Mouse (Mus musculus) forebrain, embryonic 12.5 days (tissue): Measurements from ENCODE around the gene Wnt10b. TPM values are rescaled to one million over a fixed set of nuclear protein-coding genes. Genes with fewer than 3 reads are reported as not detected.
"Not testable (repeated sequence)": the region's sequence is repeated elsewhere in the genome, so short reads cannot be mapped to it uniquely, and the experiment has no call there.

Source experiments
- ATAC-seq: fragments of 200-750 bp; cut with Nextera tagmentation; 2 replicates; pipeline ENCODE4 v1.8.0; 2017; ENCODE audit warnings: moderate TSS enrichment; ENCODE audit not compliant: low FRiP score
- H3K27ac ChIP-seq: fragments of 300-500 bp; sonication (generic); 2 replicates; pipeline ENCODE4 v1.5.1; 2016; ENCODE audit warnings: mild to moderate bottlenecking
- H3K27me3 ChIP-seq: fragments of 300-500 bp; sonication (generic); 2 replicates; pipeline ENCODE4 v1.6.1; 2016; ENCODE audit warnings: mild to moderate bottlenecking
- H3K36me3 ChIP-seq: fragments of 300-500 bp; sonication (generic); replicated peaks from 2 replicates; pipeline ENCODE4 v1.6.1; 2016; ENCODE audit warnings: mild to moderate bottlenecking
- H3K4me1 ChIP-seq: fragments of 300-500 bp; sonication (generic); 2 replicates; pipeline ENCODE4 v1.6.1; 2016
- H3K4me2 ChIP-seq: fragments of 300-500 bp; sonication (generic); 2 replicates; pipeline ENCODE4 v1.6.1; 2016; ENCODE audit warnings: mild to moderate bottlenecking, moderate library complexity
- H3K4me3 ChIP-seq: fragments of 300-500 bp; sonication (generic); replicated peaks from 2 replicates; pipeline ENCODE4 v1.5.1; 2016; ENCODE audit warnings: mild to moderate bottlenecking
- H3K9ac ChIP-seq: fragments of 300-500 bp; sonication (generic); 2 replicates; pipeline ENCODE4 v1.6.1; 2016; ENCODE audit warnings: mild to moderate bottlenecking
- H3K9me3 ChIP-seq: fragments of 300-500 bp; sonication (generic); 2 replicates; pipeline ENCODE4 v1.6.1; 2016
- WGBS: fragments of 180-500 bp; shearing (Covaris S2); methylation state at CpG from one replicate; pipeline ENCODE4 v1.1.7; 2016; 5-methylcytosine and 5-hydroxymethylcytosine counted together
- polyA plus RNA-seq: library from polyadenylated mRNA; unstranded; fragments of >200 nt; fragmentation: Nextera tagmentation; extraction: Ambion mirVana; gene quantifications from 2 replicates; pipeline ENCODE4 v1.2.1, GENCODE M21; 2016

Gene Wnt10b
- 0.18 and 0.24 TPM in 2 replicates for polyA plus RNA-seq

DNA sequence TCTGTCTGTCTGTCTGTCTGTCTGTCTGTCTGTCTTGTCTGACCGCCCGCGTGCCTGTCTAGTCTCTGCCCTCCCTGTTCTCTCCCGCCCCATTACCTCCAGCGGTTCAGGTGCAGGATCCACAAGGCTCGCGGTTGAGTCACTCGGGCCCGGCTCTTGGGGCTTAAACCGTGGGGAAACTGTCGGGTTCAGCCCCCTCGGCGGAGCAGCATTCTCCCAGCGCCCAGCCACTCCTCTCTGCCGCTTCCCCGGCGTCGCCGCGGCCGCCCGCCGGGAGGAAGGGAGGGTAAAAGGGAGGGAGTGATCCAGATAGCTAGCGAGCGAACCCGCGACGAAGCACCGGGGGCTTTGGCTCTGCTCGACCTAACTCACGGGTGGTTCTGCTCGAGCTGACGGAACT lies at the start of gene Wnt10b:
Wnt10b (minus strand) TSS at position 389 of the 400 bp plus-strand sequence.
- H3K4me3 ChIP-seq, result peak within 1 kb of the TSS; percentile 24
- WGBS, result under 1% methylated on average over 28 of the region's 33 CpGs

DNA sequence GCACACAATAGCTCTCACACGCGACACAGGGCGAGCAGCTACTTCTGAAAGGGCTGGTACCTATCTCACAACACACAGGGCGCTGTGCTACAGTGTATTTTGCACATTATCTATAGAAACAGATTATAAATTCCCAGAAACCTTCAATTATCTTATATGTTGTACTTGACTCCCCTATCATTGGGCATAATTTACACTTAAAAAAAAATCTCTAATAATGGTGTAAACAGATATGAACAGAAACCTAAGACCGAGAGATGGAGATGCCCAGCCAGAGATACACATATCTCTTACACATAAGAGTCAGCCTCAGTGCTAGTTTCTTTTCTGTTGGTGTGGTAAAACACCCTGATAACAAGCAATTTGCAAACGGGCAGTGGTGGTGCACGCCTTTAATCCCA lies 49.7 kb upstream of the Wnt10b start:
- Histone ChIP-seq H3K27me3 (no peaks in the 10 kb centered on the region), H3K9ac (no peak overlapping the region), H3K9me3 (no peaks in the 10 kb centered on the region), H3K4me1 (peaks cover 13% of the 10 kb centered on the region), H3K36me3 (peaks cover 26% of the 10 kb centered on the region), H3K4me2 (no peak overlapping the region), H3K4me3 (no peak overlapping the region), H3K27ac (no peak overlapping the region)
- WGBS, result 90% methylated on average over 7 of the region's 7 CpGs
- no peak for ATAC-seq

More for the DNA sequence above, at the start of gene Wnt10b:
- Histone ChIP-seq H3K4me1 (peaks cover 39% of the 10 kb centered on the region), H3K27me3 (peaks cover 100% of the 10 kb centered on the region), H3K27ac (no peak within 1 kb of the TSS), H3K36me3 (no peaks in the 10 kb centered on the region), H3K9ac (0 out of 2 replicates have a peak within 1 kb of the TSS, but pooled peaks have one; percentile 2), H3K9me3 (no peaks in the 10 kb centered on the region), H3K4me2 (peak within 1 kb of the TSS; percentile 41)
- ATAC-seq, result no peak

DNA sequence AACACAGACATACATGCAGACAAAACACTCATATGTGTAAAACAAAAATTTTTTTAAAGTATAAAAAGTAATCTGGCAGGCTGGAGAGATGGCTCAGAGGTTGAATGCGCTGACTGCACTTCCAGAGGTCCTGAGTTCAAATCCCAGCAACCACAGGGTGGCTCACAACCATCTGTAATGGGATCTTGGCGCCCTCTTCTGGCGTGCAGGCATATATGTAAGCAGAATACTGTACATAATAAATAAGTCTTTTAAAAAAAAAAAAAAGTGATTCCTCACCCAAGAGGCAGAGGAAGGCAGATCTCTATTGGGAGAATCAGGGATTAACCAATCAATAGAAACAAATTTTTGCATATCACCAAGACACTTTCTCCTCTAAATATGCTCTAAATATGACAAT lies 45.5 kb upstream of the Wnt10b start:
- Histone ChIP-seq H3K4me3 (no peak overlapping the region), H3K36me3 (peaks cover 37% of the 10 kb centered on the region), H3K4me1 (no peaks in the 10 kb centered on the region), H3K9me3 (no peaks in the 10 kb centered on the region), H3K9ac (no peak overlapping the region), H3K27ac (no peak overlapping the region), H3K4me2 (no peak overlapping the region), H3K27me3 (no peaks in the 10 kb centered on the region)
- no peak for ATAC-seq
- 68% methylated on average over 3 of the region's 3 CpGs for WGBS

DNA sequence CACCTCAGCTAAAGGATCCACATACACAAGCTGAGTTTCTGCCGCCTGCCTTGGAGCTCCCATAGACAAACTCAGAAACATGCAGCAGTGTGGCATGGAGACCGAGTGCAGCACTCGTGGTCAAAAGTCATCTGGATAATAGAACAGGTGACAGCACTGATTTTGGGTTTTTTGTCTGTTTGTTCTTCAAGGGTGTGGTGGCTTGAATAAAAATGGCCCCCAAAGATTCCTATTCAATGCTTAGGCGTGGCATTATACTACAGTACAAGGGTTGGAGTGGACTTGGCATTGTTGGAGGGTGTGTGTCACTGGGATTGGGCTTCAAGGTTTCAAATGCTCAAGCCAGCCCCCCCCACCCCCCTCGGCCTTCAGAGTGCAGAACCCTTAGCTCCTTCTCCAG lies 44.2 kb upstream of the Wnt10b start:
- Histone ChIP-seq H3K9me3 (no peaks in the 10 kb centered on the region), H3K4me3 (no peak overlapping the region), H3K27ac (no peak overlapping the region), H3K27me3 (no peaks in the 10 kb centered on the region), H3K4me1 (no peaks in the 10 kb centered on the region), H3K9ac (no peak overlapping the region), H3K4me2 (no peak overlapping the region), H3K36me3 (peaks cover 37% of the 10 kb centered on the region)
- ATAC-seq, result no peak
- 89% methylated on average over 5 of the region's 5 CpGs for WGBS

GRCm38 (mm10) chr15:98821403-98821802 lies 43.5 kb upstream of the Wnt10b start:
- no peak overlapping the region for H3K4me2 ChIP-seq
- H3K36me3 ChIP-seq, result peaks cover 43% of the 10 kb centered on the region
- no peaks in the 10 kb centered on the region for H3K27me3 ChIP-seq
- ATAC-seq, result no peak
- no peaks in the 10 kb centered on the region for H3K9me3 ChIP-seq
- no peak overlapping the region for H3K27ac ChIP-seq
- WGBS, result 20% methylated on average over 10 of the region's 10 CpGs
- no peaks in the 10 kb centered on the region for H3K4me1 ChIP-seq
- H3K4me3 ChIP-seq, result no peak overlapping the region
- no peak overlapping the region for H3K9ac ChIP-seq

- Histone ChIP-seq H3K4me2 (no peak overlapping the region), H3K4me3 (no peak overlapping the region), H3K36me3 (peaks cover 44% of the 10 kb centered on the region), H3K9ac (no peak overlapping the region), H3K27me3 (no peaks in the 10 kb centered on the region), H3K27ac (no peak overlapping the region), H3K9me3 (no peaks in the 10 kb centered on the region), H3K4me1 (no peaks in the 10 kb centered on the region)
- ATAC-seq, result no peak
- WGBS, result 91% methylated on average over 4 of the region's 4 CpGs
Observed at GRCm38 (mm10) chr15:98820937-98821336, 43.0 kb upstream of the Wnt10b start.

DNA sequence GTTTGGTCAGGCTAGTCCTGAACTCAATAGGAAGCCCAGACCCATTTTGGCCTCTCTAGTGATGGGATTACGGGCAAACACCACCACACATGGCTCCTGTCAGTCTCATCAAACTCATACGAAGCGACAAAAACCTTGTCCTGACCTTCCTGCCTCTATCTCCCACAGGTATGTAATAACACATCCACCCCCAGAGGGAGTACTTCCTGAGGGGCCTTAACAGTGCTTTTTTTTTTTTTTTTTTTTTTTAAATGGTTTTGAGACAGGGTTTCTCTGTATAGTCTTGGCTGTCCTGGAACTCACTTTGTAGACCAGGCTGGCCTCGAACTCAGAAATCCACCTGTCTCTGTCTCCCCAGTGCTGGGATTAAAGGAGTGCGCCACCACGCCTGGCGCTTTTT lies 40.2 kb upstream of the Wnt10b start:
- Histone ChIP-seq H3K36me3 (peaks cover 44% of the 10 kb centered on the region), H3K9me3 (no peaks in the 10 kb centered on the region), H3K4me2 (no peak overlapping the region), H3K4me1 (no peaks in the 10 kb centered on the region), H3K9ac (no peak overlapping the region), H3K4me3 (no peak overlapping the region), H3K27me3 (no peaks in the 10 kb centered on the region), H3K27ac (no peak overlapping the region)
- no peak for ATAC-seq
- 91% methylated on average over 7 of the region's 7 CpGs for WGBS

DNA sequence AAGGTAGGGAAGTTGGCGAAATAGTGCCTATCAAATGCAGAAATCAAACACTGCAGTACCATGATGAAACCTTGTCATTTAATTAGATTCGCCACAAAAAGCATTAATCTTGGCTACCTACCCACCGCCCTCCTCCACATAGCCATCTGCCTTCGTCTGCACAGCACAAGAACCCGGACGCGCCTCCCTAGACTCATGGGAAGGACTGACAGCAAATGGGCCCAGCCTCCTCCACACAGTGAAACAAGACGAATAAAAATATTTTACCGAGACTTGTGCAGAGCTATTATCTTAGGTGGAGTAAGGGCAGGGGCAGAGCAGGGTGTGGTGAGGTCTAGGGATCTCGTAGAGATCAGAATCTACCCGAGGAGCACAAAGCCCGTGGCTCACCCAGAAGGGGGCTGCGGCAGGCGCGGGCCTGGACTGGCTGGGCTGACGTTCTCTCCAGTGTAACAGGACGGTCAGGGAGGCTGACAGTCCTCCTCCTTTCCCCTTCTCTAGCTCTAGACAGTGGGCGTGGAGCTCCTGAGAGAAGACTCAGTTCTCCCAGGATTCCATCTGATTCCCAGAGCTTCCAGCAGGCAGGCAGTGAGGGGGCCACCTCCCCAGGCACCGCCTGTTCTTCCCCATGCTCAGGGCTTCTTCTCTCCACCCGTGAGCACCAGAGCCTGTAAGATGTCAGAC lies 34.9 kb upstream of the Wnt10b start:
- Histone ChIP-seq H3K27me3 (peaks cover 31% of the 10 kb centered on the region), H3K4me2 (no peak overlapping the region), H3K4me1 (peaks cover 13% of the 10 kb centered on the region), H3K9me3 (no peaks in the 10 kb centered on the region), H3K36me3 (peaks cover 40% of the 10 kb centered on the region), H3K9ac (no peak overlapping the region), H3K27ac (no peak overlapping the region), H3K4me3 (no peak overlapping the region)
- ATAC-seq, result no peak
- WGBS, result 85% methylated on average over 20 of the region's 20 CpGs

GRCm38 (mm10) chr15:98810212-98810611 lies 32.3 kb upstream of the Wnt10b start:
- ATAC-seq, H3K9ac ChIP-seq, H3K4me2 ChIP-seq, H3K9me3 ChIP-seq, H3K4me3 ChIP-seq, H3K27ac ChIP-seq: not testable (repeated sequence)
- Histone ChIP-seq H3K36me3 (peaks cover 27% of the 10 kb centered on the region), H3K27me3 (peaks cover 58% of the 10 kb centered on the region), H3K4me1 (peaks cover 39% of the 10 kb centered on the region)
- 79% methylated on average over 6 of the region's 6 CpGs for WGBS

DNA sequence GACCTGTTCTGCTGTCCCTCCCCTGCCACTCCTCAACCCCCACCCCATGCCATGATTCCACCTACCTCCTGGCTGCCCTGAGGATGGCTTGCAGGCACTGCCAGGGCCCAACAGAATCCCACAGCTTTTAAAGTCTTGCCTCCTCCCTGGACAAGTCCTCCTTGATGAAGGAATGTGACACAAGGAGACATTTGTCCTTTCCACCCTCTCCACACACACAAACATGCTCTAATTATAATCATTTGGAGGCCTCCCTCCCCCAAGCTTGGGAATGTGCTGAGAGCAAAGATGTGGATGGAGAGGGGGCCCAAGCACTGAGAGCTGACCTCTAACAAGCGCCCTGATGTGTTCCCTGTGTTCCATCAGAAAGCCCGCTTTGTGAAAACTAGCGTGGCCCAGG lies 31.4 kb upstream of the Wnt10b start, which contains the start of gene Ddn:
Ddn (minus strand) TSS at position 101 of the 400 bp plus-strand sequence.
- H3K4me3 ChIP-seq, result peak within 1 kb of the TSS; percentile 42
- H3K4me2 ChIP-seq, result peak within 1 kb of the TSS; percentile 63
- H3K36me3 ChIP-seq, result peaks cover 22% of the 10 kb centered on the region
- H3K4me1 ChIP-seq, result peaks cover 42% of the 10 kb centered on the region
- H3K9me3 ChIP-seq, result no peaks in the 10 kb centered on the region
- peaks cover 66% of the 10 kb centered on the region for H3K27me3 ChIP-seq
- ATAC-seq, result no peak
- H3K9ac ChIP-seq, result no peak within 1 kb of the TSS
- 32% methylated on average over 3 of the region's 3 CpGs for WGBS
- no peak within 1 kb of the TSS for H3K27ac ChIP-seq

- Histone ChIP-seq H3K27ac (no peak overlapping the region), H3K36me3 (peaks cover 15% of the 10 kb centered on the region), H3K4me3 (no peak overlapping the region; the same call in 1 of the 2 replicates), H3K4me1 (peaks cover 47% of the 10 kb centered on the region), H3K4me2 (0 out of 2 replicates have a peak overlapping the region, but pooled peaks have one; percentile 63), H3K27me3 (peaks cover 73% of the 10 kb centered on the region), H3K9me3 (no peaks in the 10 kb centered on the region), H3K9ac (no peak overlapping the region)
- 4% methylated on average over 6 of the region's 6 CpGs for WGBS
- ATAC-seq, result no peak
Observed at GRCm38 (mm10) chr15:98808651-98809134, 30.7 kb upstream of the Wnt10b start.

DNA sequence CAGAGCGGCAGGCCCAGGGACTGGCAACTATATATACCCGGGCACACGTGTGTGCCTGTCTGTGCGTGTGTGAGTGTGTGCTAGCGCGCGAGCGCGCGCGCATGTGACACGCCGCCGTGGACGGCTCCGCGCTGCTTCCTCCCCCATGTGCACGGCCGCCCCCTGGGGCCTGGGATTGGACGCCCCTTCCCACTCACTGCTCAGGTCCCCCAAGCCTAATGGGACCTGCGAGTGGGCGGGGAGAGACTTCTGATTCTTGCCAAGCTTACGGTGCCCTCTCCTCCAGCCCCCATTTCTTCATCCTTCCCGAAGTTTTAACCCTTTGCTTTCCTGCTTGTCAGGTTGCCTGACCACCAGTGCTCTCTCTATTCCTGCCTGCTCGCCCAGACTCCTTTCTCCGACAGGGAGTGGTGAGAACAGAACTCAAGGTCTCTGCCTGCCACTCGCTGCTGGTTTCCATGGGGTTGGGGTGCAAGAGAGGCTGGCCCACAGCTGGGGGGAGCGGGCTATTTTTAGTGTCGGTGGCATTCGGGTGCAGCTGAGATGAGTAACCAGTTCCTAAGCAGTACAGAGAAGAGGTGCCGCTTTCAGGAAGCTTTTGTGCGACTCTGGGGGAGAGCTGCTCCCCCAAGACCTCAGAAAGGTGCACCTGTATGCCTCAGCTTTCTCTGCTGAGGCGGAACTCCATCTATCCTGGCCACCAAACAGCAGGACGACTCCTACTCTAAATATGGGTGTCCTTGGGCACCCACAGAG lies 30.1 kb upstream of the Wnt10b start:
- H3K9me3 ChIP-seq, result no peaks in the 10 kb centered on the region
- 1% methylated on average over 22 of the region's 34 CpGs for WGBS
- H3K9ac ChIP-seq, result peak overlapping the region; percentile 27; the same call in 1 of the 2 replicates
- peak overlapping the region; percentile 63 for H3K4me2 ChIP-seq
- peak overlapping the region; percentile 42 for H3K4me3 ChIP-seq
- peaks cover 51% of the 10 kb centered on the region for H3K4me1 ChIP-seq
- peaks cover 9% of the 10 kb centered on the region for H3K36me3 ChIP-seq
- H3K27me3 ChIP-seq, result peaks cover 79% of the 10 kb centered on the region
- no peak; the same call in 1 of the 2 replicates for ATAC-seq
- H3K27ac ChIP-seq, result no peak overlapping the region
